Mouse (Mus musculus) E14TG2a.4 (cell line): Measurements from ENCODE around the gene Dnajb11.

Source experiments
- CTCF ChIP-seq: conservative IDR thresholded peaks from 2 replicates; pipeline ENCODE4 v1.5.1; 2014; ENCODE audit warnings: low read length
- NANOG ChIP-seq: IDR thresholded peaks from 2 replicates; pipeline ENCODE4 v1.6.1; 2014; ENCODE audit warnings: borderline replicate concordance, low read length, mixed read lengths

GRCm38 (mm10) chr16:22918664-22919312, 61.1 kb downstream of the Dnajb11 start:
- no peak for TF ChIP-seq CTCF
- TF ChIP-seq NANOG = no peak
